Mouse (Mus musculus) embryo, embryonic 10 days (tissue): ENCODE results near the gene Mtrf1l.

Experiments used
- DNase-seq: peaks from one replicate; pipeline ENCODE4 v3.0.0-alpha.2; 2015; ENCODE audit warnings: low spot score

Gene Mtrf1l

GRCm38 (mm10) chr10:5804691-5805156 lies 19.0 kb downstream of the Mtrf1l start:
- peak; percentile 56 for DNase-seq

- DNase-seq: no peak
These were observed 20.0 kb downstream of the Mtrf1l start for GRCm38 (mm10) chr10:5803739-5804138.

- peak; percentile 35 for DNase-seq
These were observed 20.8 kb downstream of the Mtrf1l start for GRCm38 (mm10) chr10:5802866-5803265.

GRCm38 (mm10) chr10:5800490-5800889 lies 23.2 kb downstream of the Mtrf1l start:
- DNase-seq: no peak

GRCm38 (mm10) chr10:5798069-5798468 lies 25.6 kb downstream of the Mtrf1l start:
- DNase-seq: no peak

- peak; percentile 81 for DNase-seq
These were observed 33.1 kb downstream of the Mtrf1l start for GRCm38 (mm10) chr10:5790657-5791056.

GRCm38 (mm10) chr10:5786923-5787322 lies 36.8 kb downstream of the Mtrf1l start:
- DNase-seq: peak; percentile 51
